In the genomic region with DNA sequence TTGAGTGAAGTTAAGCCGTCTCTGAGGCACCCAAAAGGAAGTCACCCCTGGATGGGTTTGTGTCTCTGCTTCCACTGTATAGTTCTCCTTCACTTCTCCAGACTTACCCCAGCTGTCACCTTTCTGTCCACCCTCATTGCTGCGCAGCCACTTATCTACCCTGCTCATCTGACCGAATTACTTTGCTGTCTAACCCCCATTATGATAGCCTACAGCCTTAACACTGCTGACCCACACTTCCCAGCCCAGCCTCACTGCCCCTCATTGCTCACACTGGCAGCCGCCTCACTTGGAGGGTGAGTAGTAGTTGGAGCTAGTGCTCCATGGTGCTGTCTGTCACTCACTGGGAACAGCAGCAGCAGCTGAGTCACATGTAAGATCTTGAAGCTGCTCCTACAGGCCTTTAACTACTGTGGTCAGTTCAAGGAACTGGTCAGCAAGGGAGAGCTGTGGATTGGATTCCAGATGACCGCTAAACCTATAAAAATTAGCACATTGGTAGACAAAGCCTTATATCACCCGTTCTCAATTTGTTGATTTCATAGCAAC, we compare ENCODE assay signal across 12 mouse cellular contexts. TPM values are rescaled to one million over a fixed set of nuclear protein-coding genes. Genes with fewer than 3 reads are reported as not detected.
DNase-seq lines count a peak whose midpoint lies in the region; ATAC-seq and TF ChIP-seq lines count a peak whose summit lies in the region.
"Had no signal": no experiment of that assay in that cellular context is flagged by ENCODE, and none has a peak within 500 bp of the region (broad histone marks: within the 10 kb centered on the region; RNA-seq: fewer than 3 reads in every experiment).

No protein-coding gene starts in this region.

- no peak for TF ChIP-seq EP300 in heart, adult 2 months (IDR thresholded peaks at IDR 0.05; ENCODE audit: insufficient read depth, low read depth, low read length)
- no peak for TF ChIP-seq EP300 in stomach, postnatal 0 days (optimal IDR thresholded peaks at IDR 0.05)

- H3K4me2 ChIP-seq in stomach, embryonic 16.5 days (ENCODE audit: low read depth, low read length): no peak overlapping the region
- H3K4me2 ChIP-seq in stomach, postnatal 0 days (replicated peaks; ENCODE audit: low read depth): no peak overlapping the region
- H3K4me2 ChIP-seq in liver, embryonic 15.5 days: peak overlapping the region; percentile 83
- peak overlapping the region; percentile 15 for H3K4me2 ChIP-seq in neural tube, embryonic 15.5 days

- H3K79me2 ChIP-seq in heart, adult 2 months (replicated peaks; ENCODE audit: control insufficient read depth, insufficient read depth, low read length): peaks cover 11% of the 10 kb centered on the region

- no peak for TF ChIP-seq POLR2A in heart, adult 2 months (IDR thresholded peaks at IDR 0.05; ENCODE audit: insufficient read depth, low read depth, low read length)

- no peak for DNase-seq in heart, adult 2 months
- no peak for DNase-seq in heart, adult 9 months (ENCODE audit: low spot score in 2 of 2)
- no peak for DNase-seq in stomach, postnatal 0 days (ENCODE audit: low spot score)
- no peak for DNase-seq in urinary bladder, postnatal 36 days (ENCODE audit: low spot score in 2 of 2)
- DNase-seq in cerebellum, adult 9-11 months: no peak
- DNase-seq: adrenal gland, postnatal 10 days; cerebellum, adult 9-10 months; lung, adult 2 months; thymus, postnatal 36 days had no signal

- no peak for TF ChIP-seq CTCF in heart, adult 2 months (IDR thresholded peaks at IDR 0.05)
- no peak for TF ChIP-seq CTCF in stomach, postnatal 0 days (IDR thresholded peaks at IDR 0.05; ENCODE audit: low read depth)

- peaks cover 11% of the 10 kb centered on the region for H3K4me1 ChIP-seq in heart, adult 2 months (ENCODE audit: control insufficient read depth, insufficient read depth, low read length)
- H3K4me1 ChIP-seq in stomach, embryonic 16.5 days (ENCODE audit: control insufficient read depth, insufficient read depth, low read length): peaks cover 14% of the 10 kb centered on the region
- H3K4me1 ChIP-seq in stomach, postnatal 0 days (replicated peaks; ENCODE audit: control insufficient read depth, insufficient read depth): 0 out of 2 replicates have a peak, but pooled peaks cover 3% of the 10 kb centered on the region
- H3K4me1 ChIP-seq in liver, embryonic 15.5 days (replicated peaks): peaks cover 59% of the 10 kb centered on the region
- H3K4me1 ChIP-seq in neural tube, embryonic 15.5 days: peaks cover 30% of the 10 kb centered on the region

- peak overlapping the region; percentile 64 for H3K9ac ChIP-seq in heart, adult 2 months (ENCODE audit: low read depth, low read length)
- H3K9ac ChIP-seq in stomach, embryonic 16.5 days (ENCODE audit: low read length): peak overlapping the region; percentile 7; the same call in 1 of the 2 replicates
- no peak overlapping the region for H3K9ac ChIP-seq in stomach, postnatal 0 days (ENCODE audit: low read length)
- no peak overlapping the region for H3K9ac ChIP-seq in liver, embryonic 15.5 days
- no peak overlapping the region for H3K9ac ChIP-seq in neural tube, embryonic 15.5 days (replicated peaks)

- H3K36me3 ChIP-seq in heart, adult 2 months (ENCODE audit: control insufficient read depth, insufficient read depth, low read length): peaks cover 6% of the 10 kb centered on the region
- H3K36me3 ChIP-seq in stomach, embryonic 16.5 days (ENCODE audit: control insufficient read depth, insufficient read depth, low read length): no peaks in the 10 kb centered on the region
- no peaks in the 10 kb centered on the region for H3K36me3 ChIP-seq in stomach, postnatal 0 days (ENCODE audit: control insufficient read depth, insufficient read depth, low read length)
- H3K36me3 ChIP-seq in liver, embryonic 15.5 days (replicated peaks): no peaks in the 10 kb centered on the region
- H3K36me3 ChIP-seq in neural tube, embryonic 15.5 days: no peaks in the 10 kb centered on the region

- no peaks in the 10 kb centered on the region for H3K9me3 ChIP-seq in stomach, embryonic 16.5 days (replicated peaks; ENCODE audit: control insufficient read depth, low read length)
- no peaks in the 10 kb centered on the region for H3K9me3 ChIP-seq in stomach, postnatal 0 days (ENCODE audit: control insufficient read depth, low read length)
- H3K9me3 ChIP-seq in liver, embryonic 15.5 days (replicated peaks): no peaks in the 10 kb centered on the region
- no peaks in the 10 kb centered on the region for H3K9me3 ChIP-seq in neural tube, embryonic 15.5 days (replicated peaks)

- peak overlapping the region; percentile 8 for H3K27ac ChIP-seq in heart, adult 2 months
- no peak overlapping the region for H3K27ac ChIP-seq in stomach, embryonic 16.5 days (ENCODE audit: low read length)
- no peak overlapping the region for H3K27ac ChIP-seq in stomach, postnatal 0 days (replicated peaks)
- H3K27ac ChIP-seq in liver, embryonic 15.5 days (replicated peaks): no peak overlapping the region
- H3K27ac ChIP-seq in neural tube, embryonic 15.5 days (replicated peaks): no peak overlapping the region

- H3K27me3 ChIP-seq in heart, adult 2 months (ENCODE audit: control insufficient read depth, insufficient read depth, low read length): no peaks in the 10 kb centered on the region
- H3K27me3 ChIP-seq in stomach, embryonic 16.5 days (ENCODE audit: control insufficient read depth, insufficient read depth, low read length): no peaks in the 10 kb centered on the region
- H3K27me3 ChIP-seq in stomach, postnatal 0 days (ENCODE audit: control insufficient read depth, insufficient read depth, low read length): no peaks in the 10 kb centered on the region
- H3K27me3 ChIP-seq in liver, embryonic 15.5 days: no peaks in the 10 kb centered on the region
- H3K27me3 ChIP-seq in neural tube, embryonic 15.5 days (replicated peaks): no peaks in the 10 kb centered on the region

- WGBS in heart, adult 2 months: 76% methylated on average over 6 of the region's 6 CpGs
- 80% methylated on average over 6 of the region's 6 CpGs for WGBS in stomach, embryonic 16.5 days
- 85% methylated on average over 6 of the region's 6 CpGs for WGBS in stomach, postnatal 0 days
- 45% methylated on average over 6 of the region's 6 CpGs for WGBS in liver, embryonic 15.5 days (ENCODE audit: insufficient replicate concordance)
- WGBS in neural tube, embryonic 15.5 days: 84% methylated on average over 6 of the region's 6 CpGs

- peak overlapping the region; percentile 22 for H3K4me3 ChIP-seq in heart, adult 2 months
- H3K4me3 ChIP-seq in stomach, embryonic 16.5 days (replicated peaks; ENCODE audit: low read length): no peak overlapping the region
- no peak overlapping the region for H3K4me3 ChIP-seq in stomach, postnatal 0 days (ENCODE audit: low read depth, low read length)
- no peak overlapping the region for H3K4me3 ChIP-seq in liver, embryonic 15.5 days (replicated peaks)
- no peak overlapping the region for H3K4me3 ChIP-seq in neural tube, embryonic 15.5 days (replicated peaks)

- intact Hi-C loops in heart, adult 2 months (cut with DNase I): loop anchor here (5.0 to 10.0 kb wide), 3 partner anchors 122 to 690 kb away; a partner anchor contains a TSS

- no peak for ATAC-seq in stomach, embryonic 16.5 days (ENCODE audit: insufficient read depth, low FRiP score)
- ATAC-seq in stomach, postnatal 0 days (ENCODE audit: low FRiP score, low TSS enrichment): no peak
- ATAC-seq in liver, embryonic 15.5 days (ENCODE audit: insufficient read depth): no peak
- no peak for ATAC-seq in neural tube, embryonic 15.5 days (ENCODE audit: low FRiP score)

RNA-seq across cellular contexts. Expression of a gene that starts 4.6 kb away (rescaled TPM):
- 100 to 1,000 TPM; 120 to 121 TPM for total RNA-seq in heart, adult 2 months (2021)
- 47.8 and 79.5 TPM in 2 replicates for polyA plus RNA-seq in heart, adult 2 months (2012; rRNA removed)
- 32.3 and 34.2 TPM in 2 replicates for polyA plus RNA-seq in stomach, embryonic 16.5 days (2015; fragmentation: Nextera tagmentation; extraction: Ambion mirVana)
- polyA plus RNA-seq in stomach, postnatal 0 days (2015; fragmentation: Nextera tagmentation; extraction: Ambion mirVana): 18.2 and 20.1 TPM in 2 replicates
- 19.9 and 20.3 TPM in 2 replicates for polyA plus RNA-seq in liver, embryonic 15.5 days (2015; fragmentation: Nextera tagmentation; extraction: Ambion mirVana)
- 33.4 and 38.3 TPM in 2 replicates for polyA plus RNA-seq in neural tube, embryonic 15.5 days (2015; fragmentation: Nextera tagmentation; extraction: Ambion mirVana)

RNA-seq across cellular contexts. Expression of a gene that starts 4.7 kb away (rescaled TPM):
- total RNA-seq in heart, adult 2 months (2021): 1 to 10 TPM; 2.3 to 2.5 TPM
- 0.86 and 1.3 TPM in 2 replicates for polyA plus RNA-seq in heart, adult 2 months (2012; rRNA removed)
- polyA plus RNA-seq in stomach, embryonic 16.5 days (2015; fragmentation: Nextera tagmentation; extraction: Ambion mirVana): 19.5 and 19.8 TPM in 2 replicates
- 5.3 and 6.0 TPM in 2 replicates for polyA plus RNA-seq in stomach, postnatal 0 days (2015; fragmentation: Nextera tagmentation; extraction: Ambion mirVana)
- polyA plus RNA-seq in liver, embryonic 15.5 days (2015; fragmentation: Nextera tagmentation; extraction: Ambion mirVana): 11.0 and 13.3 TPM in 2 replicates
- 15.7 and 19.4 TPM in 2 replicates for polyA plus RNA-seq in neural tube, embryonic 15.5 days (2015; fragmentation: Nextera tagmentation; extraction: Ambion mirVana)

Comparison
In these comparisons a context has a peak if more than half of its experiments do, and no peak if none do; other contexts are left out.
1. H3K9ac ChIP-seq: peak in heart, adult 2 months (single experiment) and stomach, embryonic 16.5 days (single experiment); none in stomach, postnatal 0 days (single experiment), liver, embryonic 15.5 days (single experiment) and neural tube, embryonic 15.5 days (single experiment).
2. H3K4me2 ChIP-seq: peak in liver, embryonic 15.5 days (single experiment) and neural tube, embryonic 15.5 days (single experiment); none in stomach, embryonic 16.5 days (single experiment) and stomach, postnatal 0 days (single experiment).